Mouse (Mus musculus) spleen, adult 2 months (tissue): Measurements from ENCODE around the gene Naa10. TPM values are rescaled to one million over a fixed set of nuclear protein-coding genes. Genes with fewer than 3 reads are reported as not detected.

Source experiments
- DNase-seq, 2 experiments: peaks; one replicate each; pipeline versions ENCODE4 v3.0.0 to v3.0.0-alpha.2; 2012 to 2021; ENCODE audit warnings: low spot score in 2 of 2, low read depth in 1 of 2
- H3K27ac ChIP-seq: fragments of 200-500 bp; 2 replicates; pipeline ENCODE4 v1.5.1; 2012; ENCODE audit warnings: low read length, inconsistent platforms; ENCODE audit not compliant: insufficient read depth
- H3K27me3 ChIP-seq: fragments of 200-500 bp; 2 replicates; pipeline ENCODE4 v1.6.1; 2012; ENCODE audit warnings: mild to moderate bottlenecking, moderate library complexity, low read length, inconsistent platforms; ENCODE audit not compliant: control insufficient read depth, insufficient read depth
- H3K36me3 ChIP-seq: fragments of 200-500 bp; 2 replicates; pipeline ENCODE4 v1.6.1; 2012; ENCODE audit warnings: mild to moderate bottlenecking, low read length, inconsistent platforms; ENCODE audit not compliant: control insufficient read depth, insufficient read depth
- H3K4me1 ChIP-seq: fragments of 200-500 bp; 2 replicates; pipeline ENCODE4 v1.6.1; 2011; ENCODE audit warnings: inconsistent platforms; ENCODE audit not compliant: control insufficient read depth, insufficient read depth, insufficient read length
- H3K4me3 ChIP-seq: fragments of 200-500 bp; 2 replicates; pipeline ENCODE4 v1.5.1; 2011; ENCODE audit warnings: mild to moderate bottlenecking, inconsistent platforms; ENCODE audit not compliant: insufficient read depth, insufficient read length; ENCODE audit errors: extremely low read depth
- CTCF ChIP-seq: fragments of 200-500 bp; IDR thresholded peaks from 2 replicates; pipeline ENCODE4 v1.5.1; 2011; ENCODE audit warnings: mild to moderate bottlenecking, inconsistent platforms; ENCODE audit not compliant: insufficient read depth, insufficient read length, insufficient replicate concordance; ENCODE audit errors: extremely low read depth
- POLR2A ChIP-seq: fragments of 200-500 bp; IDR thresholded peaks from 2 replicates; pipeline ENCODE4 v1.6.1; 2011; ENCODE audit warnings: low read depth, low read length, inconsistent platforms
- WGBS: fragments of 180-500 bp; shearing (Covaris S2); methylation state at CpG from one replicate; pipeline ENCODE4 v1.1.7; 2018; 5-methylcytosine and 5-hydroxymethylcytosine counted together
- polyA plus RNA-seq: library from polyadenylated mRNA; depleted of rRNA; stranded (reverse); fragments of >200 nt; gene quantifications from 2 replicates; pipeline ENCODE4 v1.2.3, GENCODE M21; 2012; rRNA removed

The Naa10 gene
- polyA plus RNA-seq, 1 experiment, result 36.8 TPM

DNA sequence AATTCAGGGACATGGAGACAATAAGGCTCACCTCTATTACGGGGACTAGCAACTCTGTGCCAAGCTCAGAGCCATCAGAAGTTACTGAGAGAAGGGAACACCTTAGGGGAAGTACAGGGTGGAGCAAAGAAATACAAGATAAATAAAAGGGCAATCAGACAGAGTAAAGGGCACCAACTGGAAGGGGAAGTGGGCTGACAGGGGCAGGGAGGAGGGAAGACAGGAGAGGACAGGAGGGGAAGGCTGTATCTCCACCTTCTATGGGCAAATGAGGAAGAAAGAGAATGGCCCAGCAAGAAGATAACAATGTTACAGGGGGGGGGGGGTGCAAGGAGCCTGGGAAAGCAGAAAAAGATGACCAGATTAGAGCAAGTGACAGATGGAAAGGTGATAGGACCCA is 44.7 kb downstream of the Naa10 start:
- Histone ChIP-seq H3K4me1 (peaks cover 6% of the 10 kb centered on the region; the same call in 1 of the 2 replicates), H3K4me3 (no peak overlapping the region), H3K27me3 (no peaks in the 10 kb centered on the region), H3K27ac (no peak overlapping the region), H3K36me3 (no peaks in the 10 kb centered on the region)
- 49% methylated on average over 1 of the region's 1 CpGs for WGBS
- no peak for DNase-seq
- TF ChIP-seq POLR2A, result no peak
- no peak for TF ChIP-seq CTCF

DNA sequence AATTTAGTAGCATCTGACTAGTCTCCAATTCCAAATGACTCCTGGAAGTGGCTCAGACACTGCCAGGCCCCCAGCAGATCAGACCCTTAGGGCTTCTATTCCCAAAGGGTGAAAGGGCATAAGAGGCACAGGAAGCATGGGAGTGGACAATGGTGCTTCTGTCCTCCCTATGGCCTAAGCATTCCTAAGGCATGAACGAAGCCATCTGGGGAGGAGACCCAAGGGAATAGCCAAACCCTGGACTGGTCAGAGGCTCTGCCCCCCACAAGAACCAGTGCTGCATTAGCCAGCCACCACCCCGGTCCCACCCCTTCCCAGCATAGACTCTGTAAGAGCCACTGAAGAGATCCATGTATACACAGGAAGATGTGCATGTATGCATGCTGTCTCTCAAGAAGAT is 45.9 kb downstream of the Naa10 start:
- Histone ChIP-seq H3K27ac (no peak overlapping the region), H3K36me3 (no peaks in the 10 kb centered on the region), H3K4me1 (peaks cover 6% of the 10 kb centered on the region; the same call in 1 of the 2 replicates), H3K4me3 (no peak overlapping the region), H3K27me3 (no peaks in the 10 kb centered on the region)
- no peak for DNase-seq
- TF ChIP-seq CTCF (no peak), POLR2A (no peak)
- 75% methylated on average over 2 of the region's 2 CpGs for whole genome bisulfite sequencing

DNA sequence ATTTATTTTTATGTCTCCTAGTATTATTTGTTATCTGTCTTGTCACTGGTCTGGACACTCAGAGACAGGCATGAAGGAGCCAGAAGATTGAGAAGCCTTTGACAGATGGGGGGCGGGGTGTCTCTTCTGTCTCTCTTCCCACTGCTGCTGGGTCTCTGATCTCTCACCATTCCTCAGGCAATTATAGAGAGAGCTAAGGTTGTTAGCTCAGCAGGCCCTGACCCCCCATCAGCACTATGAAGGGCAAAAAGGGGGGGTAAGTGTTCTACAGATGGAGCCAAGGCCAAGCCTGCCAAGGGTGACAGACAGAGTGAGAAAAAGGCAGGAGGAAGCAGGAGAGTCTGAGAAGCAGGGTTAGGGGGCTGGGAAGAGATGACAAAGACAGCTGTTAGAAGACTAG is 49.8 kb downstream of the Naa10 start:
- H3K27ac ChIP-seq, result no peak overlapping the region
- no peak for DNase-seq
- TF ChIP-seq CTCF, result no peak
- no peak for TF ChIP-seq POLR2A
- 68% methylated on average over 1 of the region's 1 CpGs for WGBS
- H3K27me3 ChIP-seq, result no peaks in the 10 kb centered on the region
- H3K36me3 ChIP-seq, result no peaks in the 10 kb centered on the region
- no peak overlapping the region for H3K4me3 ChIP-seq
- H3K4me1 ChIP-seq, result no peaks in the 10 kb centered on the region

DNA sequence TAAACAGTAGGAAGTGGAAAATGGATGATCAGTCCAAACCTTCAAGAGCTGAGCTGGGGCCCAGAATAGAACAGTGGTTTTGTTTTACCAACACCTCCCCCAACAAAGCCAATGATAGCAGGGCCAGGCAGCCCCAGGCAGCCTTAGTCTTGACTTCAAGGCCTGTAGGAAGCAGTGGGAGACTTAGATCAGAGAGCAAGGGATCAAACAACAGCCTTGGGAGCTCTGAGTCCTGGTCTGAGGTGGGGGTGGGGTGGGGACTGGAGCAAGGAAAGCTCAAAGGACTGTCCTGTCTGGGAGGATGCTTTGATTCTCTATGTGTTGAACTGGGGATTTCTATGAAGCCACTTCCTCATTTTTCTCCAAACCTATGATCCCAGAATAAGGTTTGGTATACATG is 50.3 kb downstream of the Naa10 start:
- no peak for TF ChIP-seq POLR2A
- TF ChIP-seq CTCF, result no peak
- Histone ChIP-seq H3K36me3 (no peaks in the 10 kb centered on the region), H3K4me3 (no peak overlapping the region), H3K27me3 (no peaks in the 10 kb centered on the region), H3K4me1 (no peaks in the 10 kb centered on the region), H3K27ac (no peak overlapping the region)
- DNase-seq, result no peak

DNA sequence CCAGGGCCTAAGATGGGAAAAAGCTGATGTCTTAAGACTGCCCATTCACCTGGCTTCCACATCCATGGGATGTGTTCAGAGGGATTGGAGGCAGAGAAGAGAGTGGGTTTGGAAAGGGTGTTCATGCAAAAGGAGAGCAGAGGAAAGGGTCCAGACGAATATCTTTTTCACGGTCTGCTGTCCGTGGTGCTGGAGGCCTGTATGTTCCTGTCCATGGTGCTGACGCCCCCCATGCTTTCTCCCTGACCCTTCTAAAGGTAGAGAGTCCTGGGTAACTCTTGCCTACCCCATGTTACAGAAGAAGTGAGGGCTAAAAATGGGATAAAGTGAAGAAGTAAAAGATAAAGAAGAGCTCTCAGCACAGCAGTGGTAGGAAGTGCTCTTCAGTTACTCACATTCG is 52.4 kb downstream of the Naa10 start:
- no peak for DNase-seq
- no peak overlapping the region for H3K4me3 ChIP-seq
- no peaks in the 10 kb centered on the region for H3K27me3 ChIP-seq
- no peaks in the 10 kb centered on the region for H3K36me3 ChIP-seq
- H3K4me1 ChIP-seq, result no peaks in the 10 kb centered on the region
- no peak for TF ChIP-seq POLR2A
- TF ChIP-seq CTCF, result no peak
- no peak overlapping the region for H3K27ac ChIP-seq
- WGBS, result 21% methylated on average over 5 of the region's 5 CpGs

DNA sequence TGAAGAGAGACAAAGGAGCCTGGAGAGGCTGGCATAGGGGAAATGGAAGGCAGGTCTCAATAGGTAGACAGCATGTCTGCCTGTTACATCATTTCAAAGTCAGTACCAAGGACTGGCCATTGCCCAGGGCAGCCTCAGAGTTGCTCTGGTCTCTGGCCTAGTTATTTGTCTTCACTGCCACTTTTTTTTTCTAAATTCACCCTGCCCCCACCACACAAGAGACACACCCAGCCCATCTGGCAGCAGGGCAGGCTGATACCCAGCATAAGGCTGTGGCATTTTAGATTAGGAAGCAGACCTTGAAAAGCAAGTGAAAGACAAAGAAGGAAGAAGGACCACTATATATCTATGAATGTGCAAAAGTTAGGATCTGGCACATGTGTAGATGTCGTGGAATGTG is 53.9 kb downstream of the Naa10 start:
- 82% methylated on average over 1 of the region's 1 CpGs for WGBS
- no peak overlapping the region for H3K27ac ChIP-seq
- H3K4me1 ChIP-seq, result no peaks in the 10 kb centered on the region
- H3K4me3 ChIP-seq, result no peak overlapping the region
- TF ChIP-seq CTCF (no peak), POLR2A (no peak)
- no peaks in the 10 kb centered on the region for H3K36me3 ChIP-seq
- no peak for DNase-seq
- H3K27me3 ChIP-seq, result no peaks in the 10 kb centered on the region

DNA sequence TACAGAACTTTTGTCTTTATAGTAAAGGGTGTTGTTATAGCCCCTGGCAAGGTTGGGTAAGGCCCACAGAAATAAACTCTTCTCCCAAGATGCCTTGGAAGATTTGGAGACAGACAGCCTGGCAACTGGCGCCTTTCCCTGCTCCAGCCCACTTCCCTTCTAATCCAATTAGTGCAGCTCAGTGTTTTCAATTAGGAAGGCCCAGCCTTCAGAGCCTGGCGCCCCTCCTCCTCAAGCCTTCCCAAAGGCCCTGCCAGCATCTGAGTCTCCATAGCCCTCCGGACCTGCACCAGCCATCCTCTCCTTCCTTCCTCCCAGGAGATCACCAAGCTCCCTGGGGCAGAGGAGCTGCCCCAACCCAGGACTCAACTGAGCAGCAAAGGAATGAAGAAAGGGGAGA is 54.5 kb downstream of the Naa10 start:
- no peak for TF ChIP-seq CTCF
- TF ChIP-seq POLR2A, result no peak
- Histone ChIP-seq H3K27ac (no peak overlapping the region), H3K27me3 (no peaks in the 10 kb centered on the region), H3K4me1 (no peaks in the 10 kb centered on the region), H3K4me3 (no peak overlapping the region), H3K36me3 (no peaks in the 10 kb centered on the region)
- DNase-seq, result no peak
- whole genome bisulfite sequencing, result 45% methylated on average over 3 of the region's 3 CpGs

Other genes with a start within 250 kb of the Naa10 start
- 4.5 and 5.5 TPM in 2 replicates for gene Slc6a8, start 248.8 kb downstream of the Naa10 start, polyA plus RNA-seq
- gene Bcap31, start 205.8 kb downstream of the Naa10 start, polyA plus RNA-seq, result 18.7 and 23.9 TPM in 2 replicates
- 45.8 and 51.7 TPM in 2 replicates for gene Abcd1, start 205.3 kb downstream of the Naa10 start, polyA plus RNA-seq
- gene Plxnb3, start 164.9 kb downstream of the Naa10 start, polyA plus RNA-seq, result 0.62 and 1.2 TPM in 2 replicates
- gene Srpk3, start 147.5 kb downstream of the Naa10 start, polyA plus RNA-seq, result 109 and 119 TPM in 2 replicates
- gene Idh3g, start 135.0 kb downstream of the Naa10 start, polyA plus RNA-seq, result 170 TPM in 2 replicates
- 138 and 141 TPM in 2 replicates for gene Ssr4, start 134.9 kb downstream of the Naa10 start, polyA plus RNA-seq
- 2.4 TPM in 2 replicates for gene Pdzd4, start 97.0 kb downstream of the Naa10 start, polyA plus RNA-seq
- gene Avpr2, start 29.8 kb downstream of the Naa10 start, polyA plus RNA-seq, result 0.05 and 0.07 TPM in 2 replicates
- gene L1cam, start 25.8 kb downstream of the Naa10 start, polyA plus RNA-seq, result 4.4 and 5.5 TPM in 2 replicates
- gene Arhgap4, start 74 bp downstream of the Naa10 start, polyA plus RNA-seq, result 289 and 344 TPM in 2 replicates
- 13.3 and 17.9 TPM in 2 replicates for gene Renbp, start 8.9 kb upstream of the Naa10 start, polyA plus RNA-seq
- 71.1 and 88.1 TPM in 2 replicates for gene Hcfc1, start 44.4 kb upstream of the Naa10 start, polyA plus RNA-seq
- gene Irak1, start 102.0 kb upstream of the Naa10 start, polyA plus RNA-seq, result 159 and 239 TPM in 2 replicates
- gene Opn1mw, start 205.5 kb upstream of the Naa10 start, polyA plus RNA-seq, result not detected in 2 replicates
- gene Mecp2, start 213.4 kb upstream of the Naa10 start, polyA plus RNA-seq, result 5.5 and 6.1 TPM in 2 replicates
- not detected in 2 replicates for gene Tex28, start 245.9 kb upstream of the Naa10 start, polyA plus RNA-seq